Mouse (Mus musculus) kidney, postnatal 25 days (tissue): ENCODE results near the gene Tdrd1.

Source experiments
- DNase-seq, 2 experiments: peaks; one replicate each; pipeline ENCODE4 v3.0.0; 2021; ENCODE audit warnings: mixed read lengths in 2 of 2

Tdrd1 gene

DNA sequence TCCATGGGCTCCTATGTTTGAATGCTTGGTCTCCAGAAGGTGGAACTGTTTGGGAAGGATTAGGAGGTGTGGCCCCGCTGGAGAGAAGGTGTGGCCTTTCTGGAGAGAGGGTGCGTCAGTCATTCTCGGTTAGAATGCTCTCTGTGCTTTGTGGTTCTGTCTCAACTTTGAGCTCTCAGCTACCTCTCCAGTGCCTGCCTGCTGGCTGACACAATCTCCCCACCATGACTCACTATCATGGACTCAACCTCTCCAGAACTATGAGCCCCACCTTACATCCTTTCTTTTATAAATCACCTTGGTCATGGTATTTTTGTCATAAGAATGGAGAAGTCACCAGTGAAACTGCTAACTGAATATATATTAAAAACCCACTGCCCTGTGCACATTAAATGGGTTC is 88.6 kb downstream of the Tdrd1 start:
- no peak for DNase-seq

- DNase-seq, result peak; percentile 76 to 88
These were observed 89.1 kb downstream of the Tdrd1 start for GRCm38 (mm10) chr19:56915084-56915483.
